Mouse (Mus musculus): ENCODE measurements at regions not wholly inside any gene's neighbourhood (a gene's known extent, or its start where the extent isn't known, plus 50 kb on each side); places are given as distances from the start of the nearest gene placed in this dataset.

GRCm38 (mm10) chr9:63818163-63818562 lies 60.4 kb upstream of the Smad3 start:
- no peak for TF ChIP-seq CTCF (IDR thresholded peaks at IDR 0.05; ENCODE audit: low read depth)
- TF ChIP-seq EP300 (IDR thresholded peaks at IDR 0.05; ENCODE audit: low read depth) = no peak

Measured in liver, embryonic 14.5 days (tissue).